Mouse (Mus musculus): ENCODE data around the gene Smg1. TPM values are rescaled to one million over a fixed set of nuclear protein-coding genes. Genes with fewer than 3 reads are reported as not detected.

Gene Smg1
- total RNA-seq (2014; fragmentation: Nextera tagmentation) (121 and 138 TPM in 2 replicates), total RNA-seq (2017) (49.8 and 53.5 TPM in 2 replicates), polyA plus RNA-seq (2012) (19.9 and 24.2 TPM in 2 replicates)

- ATAC-seq (ENCODE audit: extremely low read depth, insufficient number of reproducible peaks, low FRiP score, poor library complexity, severe bottlenecking) (peak; percentile 93), DNase-seq (ENCODE audit: low spot score) (peak; percentile 84)
- TF ChIP-seq CTCF (IDR thresholded peaks at IDR 0.05; ENCODE audit: low read depth, low read length) (no peak), TAL1 (conservative IDR thresholded peaks at IDR 0.05; ENCODE audit: low read depth, low read length) (no peak), POLR2AphosphoS5 (IDR thresholded peaks at IDR 0.05; ENCODE audit: insufficient replicate concordance, low read depth, low read length) (no peak), GATA1 (IDR thresholded peaks at IDR 0.05; ENCODE audit: borderline replicate concordance, low read length) (no peak), GATA2 (IDR thresholded peaks at IDR 0.05; ENCODE audit: borderline replicate concordance, low read depth, low read length) (no peak)
- Histone ChIP-seq H3K27me3 (ENCODE audit: insufficient read depth, low read length) (peaks cover 2% of the 10 kb centered on the region; the same call in 1 of the 2 replicates), H3K4me3 (ENCODE audit: low read depth, low read length) (peak within 1 kb of the TSS; percentile 89), H3K4me1 (ENCODE audit: insufficient read depth, low read depth, low read length) (peaks cover 26% of the 10 kb centered on the region), H3K9me3 (replicated peaks) (no peaks in the 10 kb centered on the region), H3K36me3 (replicated peaks) (peaks cover 5% of the 10 kb centered on the region)
These were observed at the start of gene Smg1 for GRCm38 (mm10) chr7:118243453-118244385. TSS of gene Smg1 (minus strand) at chr7:118243670.

GRCm38 (mm10) chr7:118283186-118283585 is 39.7 kb upstream of the Smg1 start:
- ATAC-seq (ENCODE audit: extremely low read depth, insufficient number of reproducible peaks, low FRiP score, poor library complexity, severe bottlenecking) (no peak), DNase-seq (ENCODE audit: low spot score) (no peak)
- TF ChIP-seq CTCF (IDR thresholded peaks at IDR 0.05; ENCODE audit: low read depth, low read length) (no peak), GATA1 (IDR thresholded peaks at IDR 0.05; ENCODE audit: borderline replicate concordance, low read length) (no peak), GATA2 (IDR thresholded peaks at IDR 0.05; ENCODE audit: borderline replicate concordance, low read depth, low read length) (no peak), POLR2AphosphoS5 (IDR thresholded peaks at IDR 0.05; ENCODE audit: insufficient replicate concordance, low read depth, low read length) (no peak), TAL1 (conservative IDR thresholded peaks at IDR 0.05; ENCODE audit: low read depth, low read length) (no peak)
- no peaks in the 10 kb centered on the region for H3K9me3 ChIP-seq (replicated peaks)
- no peak overlapping the region for H3K4me3 ChIP-seq (ENCODE audit: low read depth, low read length)
- no peaks in the 10 kb centered on the region for H3K36me3 ChIP-seq (replicated peaks)
- H3K4me1 ChIP-seq (ENCODE audit: insufficient read depth, low read depth, low read length): peaks cover 2% of the 10 kb centered on the region; the same call in 1 of the 2 replicates
- H3K27me3 ChIP-seq (ENCODE audit: insufficient read depth, low read length): 0 out of 2 replicates have a peak, but pooled peaks cover 7% of the 10 kb centered on the region

GRCm38 (mm10) chr7:118282543-118282942 is 39.1 kb upstream of the Smg1 start:
- Histone ChIP-seq H3K4me3 (ENCODE audit: low read depth, low read length) (no peak overlapping the region), H3K27me3 (ENCODE audit: insufficient read depth, low read length) (0 out of 2 replicates have a peak, but pooled peaks cover 7% of the 10 kb centered on the region), H3K36me3 (replicated peaks) (no peaks in the 10 kb centered on the region), H3K9me3 (replicated peaks) (no peaks in the 10 kb centered on the region), H3K4me1 (ENCODE audit: insufficient read depth, low read depth, low read length) (peaks cover 5% of the 10 kb centered on the region; the same call in 1 of the 2 replicates)
- TF ChIP-seq GATA2 (IDR thresholded peaks at IDR 0.05; ENCODE audit: borderline replicate concordance, low read depth, low read length) (no peak), POLR2AphosphoS5 (IDR thresholded peaks at IDR 0.05; ENCODE audit: insufficient replicate concordance, low read depth, low read length) (no peak), CTCF (IDR thresholded peaks at IDR 0.05; ENCODE audit: low read depth, low read length) (no peak), GATA1 (IDR thresholded peaks at IDR 0.05; ENCODE audit: borderline replicate concordance, low read length) (no peak), TAL1 (conservative IDR thresholded peaks at IDR 0.05; ENCODE audit: low read depth, low read length) (no peak)
- ATAC-seq (ENCODE audit: extremely low read depth, insufficient number of reproducible peaks, low FRiP score, poor library complexity, severe bottlenecking): no peak
- DNase-seq (ENCODE audit: low spot score): no peak

- H3K27me3 ChIP-seq (ENCODE audit: insufficient read depth, low read length): 0 out of 2 replicates have a peak, but pooled peaks cover 9% of the 10 kb centered on the region
- no peak for TF ChIP-seq TAL1 (conservative IDR thresholded peaks at IDR 0.05; ENCODE audit: low read depth, low read length)
- no peak for TF ChIP-seq POLR2AphosphoS5 (IDR thresholded peaks at IDR 0.05; ENCODE audit: insufficient replicate concordance, low read depth, low read length)
- TF ChIP-seq CTCF (IDR thresholded peaks at IDR 0.05; ENCODE audit: low read depth, low read length): no peak
- no peak for TF ChIP-seq GATA1 (IDR thresholded peaks at IDR 0.05; ENCODE audit: borderline replicate concordance, low read length)
- TF ChIP-seq GATA2 (IDR thresholded peaks at IDR 0.05; ENCODE audit: borderline replicate concordance, low read depth, low read length): no peak
- H3K4me3 ChIP-seq (ENCODE audit: low read depth, low read length): no peak overlapping the region
- peaks cover 27% of the 10 kb centered on the region for H3K4me1 ChIP-seq (ENCODE audit: insufficient read depth, low read depth, low read length)
- H3K36me3 ChIP-seq (replicated peaks): no peaks in the 10 kb centered on the region
- ATAC-seq (ENCODE audit: extremely low read depth, insufficient number of reproducible peaks, low FRiP score, poor library complexity, severe bottlenecking) (peak; percentile 30; the same call in 1 of the 2 replicates), DNase-seq (ENCODE audit: low spot score) (no peak)
- H3K9me3 ChIP-seq (replicated peaks): no peaks in the 10 kb centered on the region
These were observed 36.1 kb upstream of the Smg1 start for GRCm38 (mm10) chr7:118279521-118279920.

GRCm38 (mm10) chr7:118277335-118277910 is 34.0 kb upstream of the Smg1 start:
- peaks cover 31% of the 10 kb centered on the region for H3K4me1 ChIP-seq (ENCODE audit: insufficient read depth, low read depth, low read length)
- no peak for TF ChIP-seq POLR2AphosphoS5 (IDR thresholded peaks at IDR 0.05; ENCODE audit: insufficient replicate concordance, low read depth, low read length)
- TF ChIP-seq TAL1 (conservative IDR thresholded peaks at IDR 0.05; ENCODE audit: low read depth, low read length): no peak
- no peak for TF ChIP-seq GATA2 (IDR thresholded peaks at IDR 0.05; ENCODE audit: borderline replicate concordance, low read depth, low read length)
- TF ChIP-seq GATA1 (IDR thresholded peaks at IDR 0.05; ENCODE audit: borderline replicate concordance, low read length): no peak
- no peak for TF ChIP-seq CTCF (IDR thresholded peaks at IDR 0.05; ENCODE audit: low read depth, low read length)
- H3K4me3 ChIP-seq (ENCODE audit: low read depth, low read length): no peak overlapping the region
- no peak for ATAC-seq (ENCODE audit: extremely low read depth, insufficient number of reproducible peaks, low FRiP score, poor library complexity, severe bottlenecking)
- DNase-seq (ENCODE audit: low spot score): no peak
- H3K9me3 ChIP-seq (replicated peaks): no peaks in the 10 kb centered on the region
- H3K27me3 ChIP-seq (ENCODE audit: insufficient read depth, low read length): 0 out of 2 replicates have a peak, but pooled peaks cover 9% of the 10 kb centered on the region
- H3K36me3 ChIP-seq (replicated peaks): no peaks in the 10 kb centered on the region

All from G1E (cell line).